ENCODE assay signal across 9 mouse cellular contexts in the genomic region with DNA sequence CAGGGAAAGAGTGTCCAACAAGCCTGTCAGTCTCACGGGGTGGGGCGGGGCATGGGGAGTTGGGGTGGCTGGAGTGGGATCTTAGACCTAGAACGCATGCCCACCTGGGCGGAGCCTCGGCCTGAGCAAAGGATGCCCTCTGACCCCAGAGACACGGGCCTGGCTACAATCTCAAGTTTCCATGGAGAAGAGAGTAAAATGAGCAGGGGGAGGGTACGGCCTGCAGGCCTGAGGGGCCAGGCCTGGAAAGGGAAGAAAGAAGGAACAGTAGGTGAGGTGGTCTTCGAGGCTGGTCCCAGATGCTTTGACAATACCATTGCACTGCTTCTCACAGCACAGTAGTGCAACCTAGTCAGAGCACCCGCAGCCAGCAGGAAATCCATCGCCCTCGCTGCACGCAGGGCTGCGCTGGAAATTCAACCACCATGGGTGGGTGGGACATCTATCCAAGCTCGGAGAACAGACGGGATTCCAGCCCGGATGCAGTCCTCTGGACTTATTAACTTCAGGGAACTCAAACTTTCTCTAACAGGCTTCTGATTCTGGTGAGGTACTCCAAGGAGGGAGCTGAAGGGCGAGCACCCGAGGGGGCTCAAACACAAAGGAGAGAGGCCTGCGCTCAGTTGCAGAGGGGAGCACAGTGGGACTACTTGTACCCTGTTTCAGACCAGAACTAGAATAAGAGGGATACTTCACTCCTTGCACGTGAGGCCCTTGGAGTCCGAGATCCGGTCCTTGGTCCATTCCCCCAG. TPM values are rescaled to one million over a fixed set of nuclear protein-coding genes. Genes with fewer than 3 reads are reported as not detected.
A peak's percentile ranks its signal among the peaks of the same experiment; 100 is the strongest.
DNase-seq lines count a peak whose midpoint lies in the region; ATAC-seq and TF ChIP-seq lines count a peak whose summit lies in the region.
"Had no signal": no experiment of that assay in that cellular context is flagged by ENCODE, and none has a peak within 500 bp of the region (broad histone marks: within the 10 kb centered on the region; RNA-seq: fewer than 3 reads in every experiment).

No protein-coding gene starts in this region.

- in situ Hi-C loops in ES-E14 (cut with MboI; ENCODE audit: low sequenced_read_pairs in 2 of 2, unreplicated experiment in 2 of 2), result no loop called here

- peak overlapping the region; percentile 91 for H3K9ac ChIP-seq in ES-E14 (ENCODE audit: insufficient read depth, low read depth, low read length, poor library complexity, severe bottlenecking)
- H3K9ac ChIP-seq in forebrain, embryonic 15.5 days (replicated peaks), result peak overlapping the region; percentile 43
- peak overlapping the region; percentile 58 for H3K9ac ChIP-seq in liver, postnatal 0 days (replicated peaks)

- TF ChIP-seq CTCF in liver, postnatal 0 days (IDR thresholded peaks at IDR 0.05; ENCODE audit: low read depth), result no peak

- H3K27ac ChIP-seq in ES-E14 (ENCODE audit: insufficient read depth, low read depth, low read length, poor library complexity, severe bottlenecking), result peak overlapping the region; percentile 54; the same call in 1 of the 2 replicates
- peak overlapping the region; percentile 32 for H3K27ac ChIP-seq in forebrain, embryonic 15.5 days (replicated peaks)
- H3K27ac ChIP-seq in liver, postnatal 0 days (ENCODE audit: low read depth), result no peak overlapping the region

- peak overlapping the region; percentile 77 to 88 for H3K4me3 ChIP-seq in ES-E14 (ENCODE audit: insufficient read depth in 1 of 2, low read depth in 1 of 2, low read length in 2 of 2, poor library complexity in 1 of 2, severe bottlenecking in 1 of 2)
- H3K4me3 ChIP-seq in forebrain, embryonic 15.5 days, result peak overlapping the region; percentile 46
- peak overlapping the region; percentile 50 for H3K4me3 ChIP-seq in liver, postnatal 0 days (ENCODE audit: low read depth, low read length)

- no peaks in the 10 kb centered on the region for H3K9me3 ChIP-seq in ES-E14 (ENCODE audit: control insufficient read depth, insufficient read depth, low read depth, low read length)
- H3K9me3 ChIP-seq in forebrain, embryonic 15.5 days, result no peaks in the 10 kb centered on the region
- H3K9me3 ChIP-seq in liver, postnatal 0 days (ENCODE audit: low read length), result no peaks in the 10 kb centered on the region

- H3K4me2 ChIP-seq in forebrain, embryonic 15.5 days (replicated peaks), result peak overlapping the region; percentile 66
- peak overlapping the region; percentile 75 for H3K4me2 ChIP-seq in liver, postnatal 0 days (ENCODE audit: low read depth, low read length)

- H3K27me3 ChIP-seq in forebrain, embryonic 15.5 days, result no peaks in the 10 kb centered on the region
- H3K27me3 ChIP-seq in liver, postnatal 0 days (ENCODE audit: insufficient read depth, low read length), result no peaks in the 10 kb centered on the region

- peaks cover 15% of the 10 kb centered on the region for H3K36me3 ChIP-seq in ES-E14 (ENCODE audit: control insufficient read depth, insufficient read depth, low read length, poor library complexity, severe bottlenecking)
- H3K36me3 ChIP-seq in forebrain, embryonic 15.5 days, result no peaks in the 10 kb centered on the region
- H3K36me3 ChIP-seq in liver, postnatal 0 days (replicated peaks; ENCODE audit: insufficient read depth, low read length), result no peaks in the 10 kb centered on the region

- peaks cover 5 to 7% of the 10 kb centered on the region in 2 experiments; a peak in 1 of 4 replicates for H3K4me1 ChIP-seq in ES-E14 (ENCODE audit: control insufficient read depth in 2 of 2, insufficient read depth in 2 of 2, low read length in 2 of 2, poor library complexity in 1 of 2)
- peaks cover 44% of the 10 kb centered on the region for H3K4me1 ChIP-seq in forebrain, embryonic 15.5 days
- H3K4me1 ChIP-seq in liver, postnatal 0 days (ENCODE audit: insufficient read depth), result peaks cover 21% of the 10 kb centered on the region

- TF ChIP-seq EP300 in liver, postnatal 0 days (IDR thresholded peaks at IDR 0.05; ENCODE audit: low read depth), result no peak

- peak; percentile 10 for DNase-seq in CD4-positive helper T cell, adult 2 months (ENCODE audit: low read depth, low spot score)
- no peak for DNase-seq in ES-E14 (ENCODE audit: low read depth, low spot score)
- no peak for DNase-seq in liver, postnatal 0 days
- peak; percentile 46 for DNase-seq in thymus, postnatal 25 days
- DNase-seq in left cerebral cortex, postnatal 25 days (ENCODE audit: low spot score in 2 of 2), result no peak
- DNase-seq in ovary, adult 18-20 months (ENCODE audit: low spot score), result no peak
- no peak for DNase-seq in right cerebral cortex, postnatal 10 days (ENCODE audit: low spot score in 2 of 2)

- ATAC-seq in forebrain, embryonic 15.5 days (replicated peaks), result peak; percentile 5; the same call in 1 of the 2 replicates
- no peak; the same call in 1 of the 2 replicates for ATAC-seq in liver, postnatal 0 days

- WGBS in forebrain, embryonic 15.5 days, result 3% methylated on average over 22 of the region's 22 CpGs
- WGBS in liver, postnatal 0 days (ENCODE audit: insufficient replicate concordance), result 8% methylated on average over 22 of the region's 22 CpGs

- intact Hi-C loops in left cerebral cortex, postnatal 25 days (cut with DNase I), result no loop called here

TF ChIP-seq in ES-E14, 5 proteins besides CTCF, POLR2A, EP300 and RAD21:
- TF ChIP-seq CHD2 (IDR thresholded peaks at IDR 0.05; ENCODE audit: low read depth, low read length) (no peak), HCFC1 (IDR thresholded peaks at IDR 0.05; ENCODE audit: borderline replicate concordance, insufficient read depth, low read length) (no peak), ZC3H11A (IDR thresholded peaks at IDR 0.05; ENCODE audit: borderline replicate concordance, low read depth, low read length) (no peak), MAFK (IDR thresholded peaks at IDR 0.05; ENCODE audit: insufficient read depth, low read depth, low read length) (no peak), ZNF384 (IDR thresholded peaks at IDR 0.05; ENCODE audit: low read depth, low read length) (no peak)
TF ChIP-seq in ES-E14: peak in this region for 0.

RNA-seq across cellular contexts. Expression of a gene that starts 0.7 kb away (rescaled TPM):
- total RNA-seq in ES-E14 (2012; rRNA removed), result 47.7 and 74.0 TPM in 2 replicates
- polyA plus RNA-seq in forebrain, embryonic 15.5 days (2015; fragmentation: Nextera tagmentation; extraction: Ambion mirVana), result 27.1 and 30.1 TPM in 2 replicates
- polyA plus RNA-seq in liver, postnatal 0 days (2015; fragmentation: Nextera tagmentation; extraction: Ambion mirVana), result 4.6 and 5.2 TPM in 2 replicates
- 1 to 10 TPM; 1.6 to 1.9 TPM for total RNA-seq in left cerebral cortex, postnatal 25 days (2021)
- total RNA-seq: liver, adult 2 months had no signal

RNA-seq across cellular contexts. Expression of a gene that starts 7.9 kb away (rescaled TPM):
- total RNA-seq in ES-E14 (2012; rRNA removed), result 112 and 168 TPM in 2 replicates
- 43.4 and 47.2 TPM in 2 replicates for polyA plus RNA-seq in forebrain, embryonic 15.5 days (2015; fragmentation: Nextera tagmentation; extraction: Ambion mirVana)
- polyA plus RNA-seq in liver, postnatal 0 days (2015; fragmentation: Nextera tagmentation; extraction: Ambion mirVana), result 25.8 and 27.1 TPM in 2 replicates
- total RNA-seq in left cerebral cortex, postnatal 25 days (2021), result 10 to 100 TPM; 34.0 to 34.2 TPM

RNA-seq across cellular contexts. Expression of a gene that starts 13.2 kb away (rescaled TPM):
- total RNA-seq in ES-E14 (2012; rRNA removed), result 73.2 and 86.7 TPM in 2 replicates
- 161 and 162 TPM in 2 replicates for polyA plus RNA-seq in forebrain, embryonic 15.5 days (2015; fragmentation: Nextera tagmentation; extraction: Ambion mirVana)
- polyA plus RNA-seq in liver, postnatal 0 days (2015; fragmentation: Nextera tagmentation; extraction: Ambion mirVana), result 32.6 and 34.1 TPM in 2 replicates
- 10 to 100 TPM; 72.7 to 84.5 TPM for total RNA-seq in left cerebral cortex, postnatal 25 days (2021)

RNA-seq across cellular contexts. Expression of a gene that starts 20.1 kb away (rescaled TPM):
- 34.0 and 64.7 TPM in 2 replicates for total RNA-seq in ES-E14 (2012; rRNA removed)
- polyA plus RNA-seq in forebrain, embryonic 15.5 days (2015; fragmentation: Nextera tagmentation; extraction: Ambion mirVana), result 23.1 and 26.3 TPM in 2 replicates
- polyA plus RNA-seq in liver, postnatal 0 days (2015; fragmentation: Nextera tagmentation; extraction: Ambion mirVana), result 2.3 and 3.4 TPM in 2 replicates
- total RNA-seq in left cerebral cortex, postnatal 25 days (2021), result 10 to 100 TPM; 30.6 to 31.5 TPM

RNA-seq across cellular contexts. Expression of a gene that starts 22.7 kb away (rescaled TPM):
- 4.0 and 4.4 TPM in 2 replicates for total RNA-seq in ES-E14 (2012; rRNA removed)
- polyA plus RNA-seq in forebrain, embryonic 15.5 days (2015; fragmentation: Nextera tagmentation; extraction: Ambion mirVana), result 1.3 TPM in 2 replicates
- 0.12 and 0.13 TPM in 2 replicates for polyA plus RNA-seq in liver, postnatal 0 days (2015; fragmentation: Nextera tagmentation; extraction: Ambion mirVana)
- 1 to 10 TPM; 1.9 to 2.3 TPM for total RNA-seq in left cerebral cortex, postnatal 25 days (2021)
- total RNA-seq: liver, adult 2 months had no signal

Comparison
In these comparisons a context has a peak if more than half of its experiments do, and no peak if none do; other contexts are left out.
1. DNase-seq: peak in CD4-positive helper T cell, adult 2 months (single experiment) and thymus, postnatal 25 days (single experiment); none in ES-E14 (single experiment), liver, postnatal 0 days (single experiment), left cerebral cortex, postnatal 25 days (0 of 2), ovary, adult 18-20 months (single experiment) and right cerebral cortex, postnatal 10 days (0 of 2).
2. RNA of a gene that starts 0.7 kb away (total RNA-seq): 47.7 to 74.0 TPM in ES-E14; 1.6 to 1.9 TPM in left cerebral cortex, postnatal 25 days; every median in the first group is over 10 times any median in the second.
3. Peak in every context shown above with its lines, with median percentiles within 50 percentile points of each other: H3K4me3 ChIP-seq and H3K9ac ChIP-seq.